Mouse (Mus musculus) heart, embryonic 11.5 days (tissue): Measurements from ENCODE around the gene B020004J07Rik. TPM values are rescaled to one million over a fixed set of nuclear protein-coding genes. Genes with fewer than 3 reads are reported as not detected.

ENCODE experiments used
- polyA plus RNA-seq: library from polyadenylated mRNA; unstranded; fragments of >200 nt; fragmentation: Nextera tagmentation; extraction: Ambion mirVana; gene quantifications from 2 replicates; pipeline ENCODE4 v1.2.1, GENCODE M21; 2014

Gene B020004J07Rik
- polyA plus RNA-seq, 1 experiment from 2014 or later = not detected

Other genes starting within 250 kb of the B020004J07Rik start
- 75.7 and 81.9 TPM in 2 replicates for gene Leprot, start 196.3 kb downstream of the B020004J07Rik start, polyA plus RNA-seq
- gene Lepr, start 126.6 kb downstream of the B020004J07Rik start, polyA plus RNA-seq = 1.6 and 1.8 TPM in 2 replicates
- not detected in 2 replicates for gene C130073F10Rik, start 49.8 kb upstream of the B020004J07Rik start, polyA plus RNA-seq
- gene Gm12800, start 65.1 kb upstream of the B020004J07Rik start, polyA plus RNA-seq = not detected in 2 replicates
- not detected in 2 replicates for gene Gm12794, start 96.4 kb upstream of the B020004J07Rik start, polyA plus RNA-seq
- not detected in 2 replicates for gene Gm12790, start 137.0 kb upstream of the B020004J07Rik start, polyA plus RNA-seq
- not detected in 2 replicates for gene Gm12789, start 142.6 kb upstream of the B020004J07Rik start, polyA plus RNA-seq
- 21.5 and 23.9 TPM in 2 replicates for gene Pde4b, start 243.5 kb upstream of the B020004J07Rik start, polyA plus RNA-seq